Mouse (Mus musculus) frontal cortex, postnatal 10 days (tissue): Measurements from ENCODE around the gene Ran.

Experiments used
- DNase-seq, 2 experiments: peaks; one replicate each; pipeline ENCODE4 v3.0.0; 2022; ENCODE audit warnings: low spot score in 2 of 2, mixed read lengths in 1 of 2

The Ran gene

GRCm38 (mm10) chr5:129063792-129064087 is 43.9 kb downstream of the Ran start:
- no peak for DNase-seq

- DNase-seq: no peak
These were observed 44.3 kb downstream of the Ran start for GRCm38 (mm10) chr5:129064186-129064585.

GRCm38 (mm10) chr5:129065301-129065700 is 45.4 kb downstream of the Ran start:
- no peak for DNase-seq

- no peak for DNase-seq
These were observed 46.1 kb downstream of the Ran start for GRCm38 (mm10) chr5:129065946-129066345.

- DNase-seq: no peak
These were observed 46.8 kb downstream of the Ran start for GRCm38 (mm10) chr5:129066541-129067230.

- DNase-seq: no peak
These were observed 47.5 kb downstream of the Ran start for GRCm38 (mm10) chr5:129067231-129067834.

GRCm38 (mm10) chr5:129071761-129072280 is 52.0 kb downstream of the Ran start:
- DNase-seq: no peak

- DNase-seq: no peak
These were observed 53.5 kb downstream of the Ran start for GRCm38 (mm10) chr5:129073404-129073803.
